Mouse (Mus musculus) layer of hippocampus, adult 11-12 months (tissue): ENCODE measurements around the gene Atp5f1.
A peak's percentile ranks its signal among the peaks of the same experiment; 100 is the strongest.
"Not testable (repeated sequence)": the region's sequence is repeated elsewhere in the genome, so short reads cannot be mapped to it uniquely, and the experiment has no call there.

ENCODE experiments used
- DNase-seq: peaks from one replicate; pipeline ENCODE4 v3.0.0; 2022; ENCODE audit warnings: low spot score

The Atp5f1 gene

DNA sequence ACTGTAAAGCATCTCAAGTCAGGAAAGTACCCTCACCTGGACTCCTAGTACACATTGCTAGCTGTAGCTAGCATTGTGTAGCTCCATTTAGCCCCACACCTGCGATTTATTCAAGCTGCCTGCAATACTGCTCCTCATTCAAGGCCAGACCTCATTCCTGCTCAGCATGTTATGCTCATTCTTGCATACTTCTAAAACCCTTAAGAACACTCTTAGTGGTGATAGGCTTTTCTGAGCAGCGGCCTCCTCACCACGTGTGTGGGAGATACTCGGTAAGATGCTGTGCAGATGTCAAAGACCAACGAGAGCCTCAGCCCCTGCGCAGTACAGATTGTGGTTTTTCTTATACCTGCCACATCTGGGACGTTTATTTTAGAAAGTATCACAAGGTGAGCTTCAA is 30.1 kb downstream of the Atp5f1 start:
- no peak for DNase-seq

DNA sequence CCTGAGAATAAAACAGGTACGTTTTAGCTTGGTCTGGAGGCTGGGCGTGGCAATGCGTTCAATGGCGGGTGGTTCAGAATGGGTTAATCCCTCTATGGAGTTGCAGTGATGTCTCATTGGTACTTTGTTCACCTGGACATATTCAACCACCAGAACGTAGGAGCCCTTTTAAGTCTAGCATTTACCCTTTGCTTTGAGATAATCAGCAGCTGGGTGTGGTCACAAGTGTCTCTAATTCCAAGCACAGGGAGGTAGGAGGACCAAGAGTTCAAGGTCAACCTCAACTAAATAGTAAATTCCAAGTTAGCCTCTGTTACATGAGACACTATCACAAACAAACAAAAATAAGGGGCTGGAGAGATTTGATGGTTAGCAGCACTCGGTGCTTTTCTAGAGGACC is 31.1 kb downstream of the Atp5f1 start:
- no peak for DNase-seq

DNA sequence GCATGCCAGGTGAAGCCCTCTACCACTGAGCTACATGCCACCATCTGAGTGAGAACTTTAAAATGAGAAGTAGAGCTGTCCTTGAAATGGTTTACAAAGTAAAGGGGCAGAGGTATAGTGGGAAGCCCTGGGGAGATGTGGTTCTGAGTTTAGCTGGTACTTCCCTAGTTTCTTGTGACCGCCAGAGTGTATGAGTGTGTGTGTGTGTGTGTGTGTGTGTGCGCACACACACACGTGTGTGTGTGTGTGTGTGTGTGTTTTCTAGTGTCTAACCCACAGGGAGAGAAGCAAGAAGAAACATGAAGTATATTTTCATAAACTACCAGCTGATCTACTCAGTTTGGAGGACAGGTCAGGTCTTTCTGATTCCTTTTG is 31.7 kb downstream of the Atp5f1 start:
- DNase-seq, result no peak

DNA sequence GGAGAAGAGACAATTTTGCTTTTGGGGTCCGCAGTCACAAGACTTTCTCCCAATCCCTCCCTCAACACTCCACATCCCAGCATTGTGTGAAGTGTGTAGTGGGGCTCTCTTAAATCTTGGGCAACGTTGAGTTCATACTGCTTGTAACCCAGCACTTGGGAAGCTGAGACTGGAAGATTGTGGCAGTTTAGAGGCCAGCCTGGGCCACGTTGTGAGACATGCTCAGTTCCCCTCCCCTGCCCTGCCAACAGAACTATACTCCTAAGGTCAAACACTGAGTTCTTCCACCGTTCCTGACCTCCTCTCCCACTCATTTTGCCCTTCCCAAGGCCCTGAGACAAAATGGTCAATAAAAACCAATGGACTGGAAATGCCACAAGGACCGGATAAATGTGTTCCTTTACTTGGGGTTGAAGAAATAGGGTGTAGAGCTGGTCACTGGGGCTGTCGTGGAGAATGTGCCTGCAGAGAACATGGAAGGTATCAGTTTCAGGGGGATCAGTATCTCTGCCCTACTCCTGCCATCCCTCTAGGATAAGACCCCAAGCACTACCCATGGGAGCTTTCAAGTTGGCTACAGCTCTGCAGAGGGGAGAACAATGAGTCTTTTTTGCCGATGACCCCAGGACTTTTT is 32.2 kb downstream of the Atp5f1 start:
- DNase-seq, result no peak

DNA sequence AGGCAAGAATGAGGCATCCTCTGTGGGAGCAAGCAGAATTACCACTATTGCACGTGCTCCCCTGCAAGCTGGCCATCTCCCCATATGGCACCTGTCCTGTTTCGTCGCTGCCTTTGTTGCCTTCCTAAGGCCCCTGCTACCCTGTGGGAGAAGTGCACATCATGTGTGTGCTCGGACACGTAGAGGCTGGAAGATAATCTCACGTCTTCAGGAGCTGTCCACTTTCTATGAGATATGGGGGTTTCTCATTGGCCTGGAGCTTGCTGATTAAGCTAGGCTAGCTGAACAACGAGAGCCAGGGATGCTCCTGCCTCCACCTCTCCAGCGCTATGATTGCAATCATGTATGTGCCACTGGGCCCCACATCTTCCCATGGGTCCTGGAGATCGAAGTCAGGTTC is 35.3 kb downstream of the Atp5f1 start:
- DNase-seq, result no peak

DNA sequence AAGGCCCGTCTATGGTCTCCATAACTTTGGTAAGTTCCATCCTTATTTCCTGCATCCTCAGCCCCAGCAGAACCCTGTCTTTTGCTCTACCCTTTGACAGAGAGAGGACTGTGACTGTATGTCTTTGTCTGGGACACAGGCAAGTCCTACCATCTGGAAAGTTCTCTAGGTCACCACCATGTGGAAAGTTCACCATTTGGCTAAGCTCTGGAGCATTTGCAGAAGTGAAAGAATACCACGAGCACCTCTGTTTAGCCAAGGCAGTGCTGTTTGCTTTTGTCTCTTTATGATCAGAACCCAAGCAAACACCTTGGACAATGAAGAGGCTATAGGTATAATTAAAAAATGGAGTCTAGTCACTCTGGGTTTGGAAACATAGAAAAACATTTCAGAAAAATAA is 37.9 kb downstream of the Atp5f1 start:
- DNase-seq, result no peak

DNA sequence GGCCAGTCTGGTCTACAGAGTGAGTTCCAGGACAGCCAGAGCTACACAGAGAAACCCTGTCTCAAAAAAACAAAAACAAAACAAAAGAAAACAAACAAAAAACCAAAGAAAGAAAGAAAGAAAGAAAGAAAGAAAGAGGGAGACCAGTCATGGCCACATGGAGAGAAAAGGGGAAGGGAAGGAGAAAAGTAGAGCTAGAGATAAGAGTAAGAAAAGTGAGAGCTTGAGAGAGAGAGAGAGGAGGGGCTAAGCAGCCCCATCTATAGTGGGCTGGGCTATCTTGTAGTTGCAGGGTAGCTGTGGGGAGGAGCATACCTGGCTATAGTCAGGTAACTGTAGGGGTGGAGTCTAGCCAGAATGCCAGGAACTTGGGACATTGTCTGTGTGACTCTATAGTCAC is 39.2 kb downstream of the Atp5f1 start:
- DNase-seq, result not testable (repeated sequence)

DNA sequence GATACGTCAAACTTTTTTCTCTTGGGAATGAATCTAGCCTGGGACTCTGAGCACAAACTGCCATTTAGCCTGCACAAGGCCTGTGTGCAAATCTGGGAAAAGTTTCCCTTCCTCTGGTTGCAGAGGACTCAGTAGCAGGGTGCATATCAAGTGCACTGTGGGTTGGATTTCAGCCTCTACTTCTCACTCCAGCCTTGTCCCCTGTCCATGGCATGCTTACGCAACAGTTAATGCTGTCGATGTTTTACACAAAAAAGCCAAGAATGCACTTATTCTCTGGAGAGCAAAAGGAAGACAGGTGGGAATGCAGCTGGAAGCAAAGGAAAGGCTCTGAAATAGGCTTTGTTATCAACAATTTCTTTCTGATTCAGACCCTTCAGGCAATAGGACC is 41.5 kb downstream of the Atp5f1 start:
- no peak for DNase-seq

DNA sequence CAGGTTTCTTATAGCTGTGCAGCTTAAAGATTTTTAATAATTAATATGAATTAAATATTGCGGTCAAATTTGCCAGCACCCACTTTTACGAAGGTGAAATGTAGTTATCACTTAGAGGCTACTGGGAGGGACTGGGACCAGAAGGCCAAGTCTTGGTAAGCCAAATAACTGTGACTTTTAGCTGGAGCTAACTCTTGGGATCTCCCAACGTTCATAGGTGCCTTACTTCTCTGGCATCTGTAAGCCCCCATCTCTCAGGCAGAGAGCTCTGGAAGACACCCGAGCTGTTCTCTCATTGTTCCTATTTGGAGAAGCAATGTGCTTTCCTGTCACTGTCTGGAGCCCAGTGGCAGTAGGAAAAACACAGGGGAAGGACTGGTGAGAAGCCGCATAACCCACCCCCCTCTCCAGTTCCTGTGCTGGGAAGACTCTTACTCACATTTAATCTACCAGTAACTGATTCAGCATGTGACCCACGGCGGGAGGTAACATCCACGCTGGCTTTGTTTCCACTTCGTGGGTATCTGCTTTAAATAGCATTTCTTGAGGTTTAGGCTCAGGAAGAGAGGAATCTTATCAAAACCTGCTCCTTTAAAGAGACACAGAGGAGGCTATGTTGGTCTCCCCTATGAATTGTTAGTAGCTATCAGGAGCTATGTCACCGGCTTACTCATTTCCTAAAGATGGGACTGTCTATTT is 42.1 kb downstream of the Atp5f1 start:
- DNase-seq, result no peak

DNA sequence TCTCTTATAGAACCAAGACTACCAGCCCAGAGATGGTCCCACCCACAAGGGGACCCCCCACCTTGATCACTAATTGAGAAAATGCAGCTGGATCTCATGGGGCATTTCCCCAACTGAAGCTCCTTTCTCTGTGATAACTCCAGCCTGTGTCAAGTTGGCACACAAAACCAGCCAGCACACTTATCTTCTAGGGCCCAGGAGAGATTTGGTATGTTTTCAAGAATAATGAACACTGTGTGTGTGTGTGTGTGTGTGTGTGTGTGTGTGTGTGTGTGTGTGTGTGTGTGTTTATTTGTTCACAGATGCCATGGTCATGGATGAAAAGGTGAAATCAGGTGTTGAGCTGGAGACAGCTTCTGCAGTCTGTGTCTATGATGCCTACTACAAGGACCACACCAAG is 43.4 kb downstream of the Atp5f1 start:
- DNase-seq, result not testable (repeated sequence)

DNA sequence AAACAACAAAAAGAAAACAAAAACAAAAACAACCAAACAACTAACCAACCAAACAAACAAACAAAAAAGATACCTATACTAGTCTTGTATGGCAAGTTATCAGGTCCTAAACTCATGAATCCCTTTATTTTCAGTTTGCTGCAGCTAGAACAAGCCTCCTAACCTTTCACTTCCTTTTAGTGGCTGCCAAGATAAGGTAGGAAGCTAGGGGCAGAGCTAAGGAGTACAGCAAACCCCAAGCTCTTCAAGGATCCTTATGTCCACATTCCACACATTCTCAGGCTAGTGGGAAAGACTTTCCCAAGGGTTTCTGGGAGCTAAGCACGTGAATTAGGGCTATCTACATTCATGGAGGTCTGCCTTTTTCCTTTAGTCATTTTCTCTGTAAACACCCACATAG is 44.6 kb downstream of the Atp5f1 start:
- DNase-seq, result no peak

DNA sequence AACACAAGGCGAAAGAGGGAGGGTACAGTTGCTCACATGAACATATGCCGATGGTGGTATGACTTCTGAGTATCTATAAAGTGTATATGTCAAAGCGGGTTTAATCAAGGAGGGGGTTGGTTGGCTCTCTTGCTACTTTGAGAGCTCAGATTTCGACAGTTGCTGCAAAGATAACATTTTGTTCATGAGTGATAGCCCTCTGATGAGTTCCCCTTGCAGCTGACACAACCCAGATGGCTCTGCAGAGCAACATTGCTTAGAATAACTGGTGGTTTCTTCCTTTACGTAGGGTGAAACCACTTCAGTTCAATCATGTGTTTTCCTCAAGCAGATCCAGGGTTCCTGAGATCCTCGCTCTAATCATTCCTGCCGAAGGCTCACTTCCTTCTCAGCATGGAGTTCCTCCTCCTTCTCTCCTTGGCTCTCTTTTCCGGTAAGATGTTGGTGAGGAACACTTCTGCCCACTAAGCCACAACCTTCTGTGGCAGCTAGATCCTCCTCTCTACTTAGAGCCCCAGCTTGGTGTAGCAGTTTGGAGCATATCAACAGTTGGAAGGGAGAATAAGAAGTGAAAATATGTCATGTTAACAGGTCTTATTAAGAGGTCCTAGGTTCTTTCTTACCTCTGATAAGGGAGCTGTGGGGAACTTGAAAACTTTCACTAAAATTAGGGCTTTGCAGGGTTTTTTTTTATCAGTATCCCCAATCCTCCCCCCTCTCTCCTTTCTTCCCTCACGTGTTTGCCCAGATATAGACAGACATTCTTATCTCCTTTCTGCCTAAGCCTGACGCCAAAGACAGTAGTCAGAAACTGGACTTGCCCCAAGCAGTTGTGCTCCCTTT is 45.8 kb downstream of the Atp5f1 start:
- peak; percentile 32 for DNase-seq

DNA sequence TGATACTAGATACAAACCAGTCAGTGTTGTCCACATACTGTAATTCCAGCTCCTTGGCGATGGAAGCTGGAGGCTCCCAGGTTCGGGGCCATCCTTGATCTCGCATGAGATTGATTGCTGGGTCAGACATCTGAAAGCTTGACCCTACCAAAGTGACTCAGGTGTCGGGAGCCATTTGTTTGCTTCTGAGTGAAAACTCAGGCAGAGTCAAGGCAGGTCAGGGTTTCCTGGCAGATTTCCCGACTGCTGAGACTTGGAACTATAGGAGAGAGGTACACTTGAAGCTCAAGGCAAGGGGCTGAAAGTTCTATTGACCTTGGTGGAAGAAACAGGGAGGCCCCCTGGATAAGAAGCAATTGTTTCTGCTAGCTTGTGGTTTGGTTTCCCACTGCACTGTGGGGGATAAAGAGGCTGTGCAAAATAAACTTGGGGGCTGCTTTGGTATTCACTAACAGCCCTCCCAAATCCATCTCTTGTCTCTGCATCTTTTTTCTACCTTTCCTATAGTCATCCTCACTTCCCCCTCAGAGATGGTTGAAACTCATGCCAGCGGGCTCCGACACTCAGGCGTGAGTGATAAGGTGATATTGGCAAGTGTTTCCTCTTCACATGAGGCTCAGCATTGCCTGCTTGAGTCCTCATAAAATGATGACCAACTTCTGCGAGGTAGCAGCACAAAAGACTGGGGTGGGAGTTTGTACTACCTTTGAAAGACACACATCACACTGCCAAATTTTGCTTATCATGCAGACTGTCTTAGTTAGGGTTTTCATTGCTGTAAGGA is 47.6 kb downstream of the Atp5f1 start:
- DNase-seq, result no peak

DNA sequence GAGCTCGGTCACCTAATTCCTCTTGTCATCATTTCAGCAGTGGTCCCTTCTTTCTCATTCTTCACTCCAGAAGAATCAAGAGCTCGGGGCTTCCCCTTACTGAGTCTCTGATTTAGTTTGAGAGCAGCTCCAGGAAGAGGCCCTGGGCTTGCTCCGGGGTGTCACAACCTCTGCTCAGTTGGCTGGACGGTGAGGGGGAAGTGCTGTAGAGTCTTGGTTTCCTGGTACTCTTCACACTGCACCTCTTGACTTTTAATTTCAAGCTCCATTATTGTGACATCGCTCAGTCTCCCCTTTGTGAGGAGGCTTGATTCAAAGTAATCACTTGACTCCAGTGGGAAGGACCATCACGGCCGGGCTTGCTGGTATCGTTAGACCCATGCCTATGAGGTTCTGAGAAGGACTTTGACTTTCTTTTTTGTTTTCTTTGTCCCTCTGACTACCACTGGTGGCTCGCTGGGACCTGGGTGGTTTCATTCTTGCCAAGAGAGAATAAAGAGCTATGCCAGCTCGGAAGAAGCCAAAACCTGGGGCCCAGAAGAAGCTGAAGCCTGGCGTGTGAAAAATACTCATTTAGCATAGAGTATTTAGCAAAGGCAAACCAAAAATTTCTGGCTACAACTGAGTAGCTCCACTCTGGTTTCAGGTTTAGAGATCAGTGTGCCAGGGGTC is 49.2 kb downstream of the Atp5f1 start:
- no peak for DNase-seq

DNA sequence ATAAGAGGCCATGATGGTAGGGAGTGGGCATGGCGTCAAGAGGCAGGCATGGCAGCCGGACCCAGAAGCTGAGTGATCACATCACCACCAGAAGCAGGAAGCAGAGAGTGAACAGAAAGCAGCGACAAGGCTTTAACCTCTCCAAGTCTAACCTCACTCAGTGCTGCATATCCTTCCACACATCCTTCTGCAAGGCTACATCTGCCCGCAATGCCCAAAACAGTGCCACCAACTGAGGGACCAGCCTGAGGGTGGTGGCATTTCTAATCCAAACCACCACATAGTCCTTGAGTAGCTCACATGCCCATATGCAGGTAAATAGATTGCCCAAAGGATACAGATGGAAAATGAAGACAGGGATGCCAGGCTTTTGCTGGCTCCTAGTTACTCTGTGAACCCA is 50.9 kb downstream of the Atp5f1 start:
- no peak for DNase-seq

DNA sequence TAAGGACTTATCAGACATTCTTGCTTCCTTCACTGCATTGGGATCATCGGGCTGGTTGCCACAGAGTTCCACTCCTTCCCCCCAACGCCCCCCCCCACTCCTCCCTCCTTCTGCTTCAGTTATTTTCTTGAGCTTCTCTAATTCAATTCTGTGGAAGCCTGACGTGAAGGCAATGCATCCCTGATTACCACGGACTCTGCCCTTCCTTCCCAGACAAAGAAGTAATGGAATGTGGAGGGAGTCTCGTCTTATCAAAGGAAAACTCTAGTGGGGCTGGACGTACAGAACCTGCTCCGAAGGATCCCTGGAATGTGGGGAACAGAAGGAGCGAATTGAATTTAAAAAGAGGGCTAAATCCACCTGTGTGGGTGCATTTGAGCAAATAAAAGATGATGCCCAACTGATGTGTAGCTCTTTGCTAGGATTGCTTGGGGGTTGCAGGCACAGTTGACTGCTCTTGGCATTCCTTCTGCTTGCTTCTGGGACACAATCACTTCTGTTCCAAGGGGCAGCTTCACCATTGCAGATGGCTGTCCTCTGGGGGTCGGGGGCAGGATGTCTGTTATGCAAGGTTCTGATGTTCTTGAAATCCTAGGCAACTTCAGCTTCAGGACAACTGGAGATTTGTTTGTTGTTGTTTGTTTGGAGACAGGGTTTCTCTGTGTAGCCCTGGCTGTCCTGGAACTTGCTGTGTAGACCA is 51.8 kb downstream of the Atp5f1 start:
- no peak for DNase-seq

DNA sequence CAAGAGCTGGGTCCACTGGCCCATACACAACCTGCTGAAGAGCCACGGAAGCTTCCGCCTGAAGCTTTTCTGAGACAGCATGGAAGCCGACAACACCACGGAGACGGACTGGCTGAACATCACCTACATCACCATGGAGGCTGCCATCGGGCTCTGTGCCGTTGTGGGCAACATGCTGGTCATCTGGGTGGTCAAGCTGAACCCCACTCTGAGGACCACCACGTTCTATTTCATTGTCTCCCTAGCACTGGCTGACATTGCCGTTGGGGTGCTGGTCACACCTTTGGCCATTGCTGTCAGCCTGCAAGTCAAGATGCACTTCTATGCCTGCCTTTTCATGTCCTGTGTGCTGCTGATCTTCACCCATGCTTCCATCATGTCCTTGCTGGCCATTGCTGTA is 55.2 kb downstream of the Atp5f1 start:
- DNase-seq, result no peak

DNA sequence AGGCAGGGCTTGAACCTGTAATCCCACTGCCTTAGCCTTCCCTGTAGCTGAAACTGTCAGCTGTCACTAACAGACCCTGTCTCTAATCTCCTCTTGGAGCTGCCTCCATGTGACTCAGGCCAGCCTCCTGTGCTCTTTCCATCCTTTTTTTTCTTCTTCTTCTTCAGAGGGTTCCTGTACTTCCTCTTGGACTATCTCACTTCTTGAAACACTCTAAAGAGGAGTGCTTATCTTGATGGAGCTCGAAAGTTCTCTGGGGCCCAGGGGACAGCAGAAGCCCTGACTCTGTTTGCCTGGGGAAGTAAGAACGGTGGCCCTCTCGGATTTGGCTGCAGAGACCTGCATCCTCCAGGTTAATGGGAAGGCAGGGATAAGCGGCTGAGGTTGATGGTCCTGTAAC is 55.7 kb downstream of the Atp5f1 start:
- DNase-seq, result no peak

DNA sequence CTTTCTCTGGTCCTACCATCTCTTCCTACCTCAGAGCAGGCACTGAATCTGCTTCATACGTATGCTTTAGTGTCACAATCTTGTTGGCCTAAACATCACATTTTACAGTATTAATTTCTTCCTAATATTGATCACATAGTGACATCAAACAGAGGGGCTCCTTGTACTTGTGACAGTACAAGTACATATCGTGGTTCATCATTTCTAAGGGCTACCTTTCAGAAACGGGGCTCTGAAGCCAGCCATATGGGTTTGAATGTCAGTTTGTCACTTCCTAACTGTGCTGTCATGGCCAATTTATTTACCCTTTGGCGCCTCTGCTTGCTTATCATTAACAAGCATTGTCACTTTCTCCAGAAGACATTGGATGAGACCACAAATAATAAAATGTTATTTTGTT is 58.4 kb downstream of the Atp5f1 start:
- DNase-seq, result no peak

DNA sequence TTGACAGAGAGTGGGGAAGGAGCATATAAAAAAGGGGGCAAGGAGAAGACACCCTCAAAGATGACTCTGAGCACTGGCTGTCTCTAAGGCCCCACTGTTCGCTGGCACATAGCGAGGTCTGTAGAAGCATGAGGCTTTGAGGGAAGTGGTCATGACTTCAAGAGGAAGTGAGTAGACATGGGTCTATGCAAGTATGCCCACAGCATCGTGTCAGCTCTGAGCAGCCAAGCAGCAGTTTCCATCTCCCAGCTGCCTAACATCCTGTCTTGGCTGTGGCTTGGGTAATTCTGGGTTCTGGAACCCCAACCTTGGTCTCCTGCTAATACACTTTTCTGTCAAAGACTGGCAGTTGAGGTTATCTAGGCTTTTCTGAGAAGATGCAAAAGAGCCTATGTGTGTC is 59.2 kb downstream of the Atp5f1 start:
- DNase-seq, result no peak

DNA sequence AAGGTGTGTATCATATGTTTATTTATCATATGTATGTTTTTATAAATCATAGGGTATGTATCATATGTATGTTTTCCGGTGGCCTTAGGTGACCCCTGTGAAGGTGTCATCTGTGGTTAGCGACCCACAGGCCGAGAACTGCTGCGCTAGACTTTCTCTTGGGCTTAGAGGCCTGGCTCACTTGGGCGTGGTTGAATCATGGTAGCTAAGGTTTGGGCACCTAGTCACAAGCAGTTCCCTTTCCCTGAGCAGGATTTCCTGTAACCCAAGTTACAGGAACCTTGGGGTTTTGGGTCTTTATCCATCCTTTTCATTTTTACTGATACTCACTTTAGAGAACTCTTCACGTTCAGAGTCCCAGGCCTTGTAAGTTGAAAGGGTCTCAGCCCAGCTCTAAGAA is 59.6 kb downstream of the Atp5f1 start:
- DNase-seq, result no peak
